Mouse (Mus musculus): ENCODE results near the gene Mfsd14b. TPM values are rescaled to one million over a fixed set of nuclear protein-coding genes. Genes with fewer than 3 reads are reported as not detected.

The Mfsd14b gene
- 10 to 100 TPM; 11.7 to 14.3 (median 13.0) TPM for total RNA-seq (2022)

DNA sequence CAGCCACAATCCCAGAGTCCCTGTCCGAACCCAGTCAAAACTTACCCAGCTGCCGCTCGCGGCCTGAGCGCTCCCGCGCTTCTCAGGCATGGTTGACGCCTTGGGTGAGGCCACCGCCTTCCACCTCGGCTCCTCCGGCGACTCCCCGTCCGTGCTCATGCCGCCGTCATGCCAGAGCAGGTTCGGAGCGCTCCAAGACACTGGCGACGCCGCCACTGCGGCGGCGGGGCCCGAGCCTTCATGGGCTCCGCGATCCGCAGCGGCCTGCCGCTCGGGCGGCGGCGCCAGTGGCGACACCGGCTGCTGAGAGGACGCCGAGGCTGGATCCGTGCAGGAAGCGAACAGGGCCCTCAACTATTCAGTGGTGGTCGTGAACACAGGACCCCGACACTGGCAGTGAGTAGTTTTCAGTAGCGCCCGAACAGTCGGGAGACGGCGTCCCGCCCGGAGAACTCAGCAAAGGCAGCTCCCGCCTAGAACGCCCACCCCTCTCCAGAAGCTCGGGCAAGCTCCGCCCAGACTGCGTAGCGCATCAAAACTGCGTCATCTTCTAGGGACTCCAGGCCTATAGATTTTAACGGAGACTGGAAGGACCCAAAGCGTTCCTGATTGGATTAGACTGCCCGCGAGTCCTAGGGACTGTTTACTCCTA, at the start of gene Mfsd14b:
Gene Mfsd14b, minus strand, starts transcription at position 517 of the 652 bp plus-strand sequence.
- DNase-seq (ENCODE audit: low spot score), result peak; percentile 94

DNA sequence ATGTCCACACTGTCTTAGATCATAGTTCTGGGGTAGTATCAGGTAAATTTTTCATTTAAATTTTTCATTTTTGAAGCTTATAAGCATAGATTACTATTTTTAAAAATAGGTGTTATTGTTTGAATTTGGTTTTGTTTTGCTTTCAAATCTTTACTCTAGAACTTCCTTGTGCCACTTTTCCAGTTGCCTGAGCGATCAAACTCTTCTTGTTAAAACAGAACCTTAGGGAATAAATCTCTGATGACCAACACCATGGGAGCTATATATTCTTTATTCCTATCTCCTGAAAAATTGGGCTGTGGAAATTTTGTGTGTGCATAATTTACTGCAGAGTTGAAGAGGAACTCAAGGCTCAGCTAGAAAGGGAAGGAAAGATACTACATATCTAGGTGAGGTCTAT, 37.2 kb upstream of the Mfsd14b start, which contains the start of gene Olfr466:
Gene Olfr466, plus strand, starts transcription at position 301 of the 400 bp plus-strand sequence.
- no peak for DNase-seq (ENCODE audit: low spot score)

- no peak for DNase-seq (ENCODE audit: low spot score)
Measured at GRCm38 (mm10) chr13:65137789-65138188, 25.0 kb upstream of the Mfsd14b start, which contains the start of gene Olfr465-ps1. TSS of gene Olfr465-ps1 (plus strand) at chr13:65138089.

DNA sequence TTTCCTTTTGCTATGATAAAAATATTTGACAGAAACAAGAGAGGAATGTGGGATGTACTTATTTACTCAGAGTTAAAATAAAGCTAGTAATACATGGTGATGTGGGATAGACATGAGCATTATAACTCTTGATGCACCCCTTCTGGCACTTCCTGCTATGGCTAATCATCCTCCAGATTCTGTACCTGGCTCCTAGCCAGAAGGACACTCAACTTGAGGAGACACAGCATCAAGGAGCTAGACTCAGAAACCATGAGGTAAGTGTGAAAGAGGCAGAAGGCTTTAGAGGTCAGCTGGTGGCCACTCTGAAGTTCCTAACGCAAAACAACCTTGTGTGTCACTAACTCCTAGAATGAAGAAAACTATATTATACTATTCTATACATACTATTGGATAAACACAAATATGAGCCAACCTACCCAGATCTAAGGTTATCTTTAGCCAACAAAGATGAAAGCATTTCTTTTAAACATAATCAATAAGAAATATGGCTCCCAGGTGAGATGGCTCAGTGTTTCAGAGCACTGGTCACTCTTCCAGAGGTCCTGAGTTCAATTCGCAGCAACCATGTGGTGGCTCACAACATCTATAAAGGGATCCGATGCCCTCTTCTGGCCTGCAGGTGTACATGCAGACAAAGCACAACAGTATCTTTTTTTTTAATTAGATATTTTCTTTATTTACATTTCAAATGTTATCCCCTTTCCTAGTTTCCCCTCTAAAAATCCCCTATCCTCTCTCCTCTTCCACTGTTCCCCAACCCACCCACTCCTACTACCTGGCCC, 14.5 kb upstream of the Mfsd14b start:
- DNase-seq (ENCODE audit: low spot score), result no peak

DNA sequence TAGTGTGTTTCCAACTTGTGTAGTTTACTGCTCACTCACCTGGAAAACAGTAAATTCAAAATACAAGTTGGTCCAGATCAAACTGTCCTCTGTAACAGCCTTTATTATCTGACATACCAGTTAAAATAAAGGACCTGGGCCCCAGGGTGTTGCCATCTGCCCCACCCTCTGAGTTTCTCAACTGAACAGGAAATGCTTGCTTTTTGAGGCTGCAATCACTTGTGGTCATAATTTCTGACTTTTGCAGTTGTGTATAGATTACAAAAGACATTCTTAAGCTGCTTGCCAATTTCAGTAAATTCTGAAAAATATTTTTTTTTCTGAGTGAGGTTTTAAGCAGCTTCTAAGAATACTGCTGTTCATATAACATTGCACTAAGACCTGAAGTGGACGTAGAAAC, 9.3 kb upstream of the Mfsd14b start:
- DNase-seq (ENCODE audit: low spot score), result no peak

DNA sequence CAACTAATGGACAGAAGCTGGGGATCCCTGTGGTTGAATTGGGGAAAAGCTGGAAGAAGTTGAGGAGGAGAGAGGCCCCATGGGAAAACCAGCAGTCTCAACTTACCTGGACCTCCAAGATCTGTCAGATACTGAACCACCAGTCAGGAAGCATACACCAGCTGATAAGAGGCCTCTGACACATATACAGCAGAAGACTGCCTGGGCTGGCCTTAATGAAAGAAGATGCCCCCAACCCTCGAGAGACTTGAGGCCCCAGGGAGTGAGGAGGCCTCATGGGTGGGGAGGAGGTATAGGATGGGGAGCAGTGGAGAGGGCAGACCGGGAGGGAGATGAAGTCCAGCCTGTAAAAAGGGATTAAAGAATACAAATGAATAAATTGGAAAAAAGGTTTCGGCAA, 8.2 kb upstream of the Mfsd14b start:
- DNase-seq (ENCODE audit: low spot score), result no peak

GRCm38 (mm10) chr13:65113239-65113638, 464 bp upstream of the Mfsd14b start:
- no peak for DNase-seq (ENCODE audit: low spot score)

- DNase-seq (ENCODE audit: low spot score), result peak; percentile 6
Measured at GRCm38 (mm10) chr13:65111961-65112360, 814 bp downstream of the Mfsd14b start.

DNA sequence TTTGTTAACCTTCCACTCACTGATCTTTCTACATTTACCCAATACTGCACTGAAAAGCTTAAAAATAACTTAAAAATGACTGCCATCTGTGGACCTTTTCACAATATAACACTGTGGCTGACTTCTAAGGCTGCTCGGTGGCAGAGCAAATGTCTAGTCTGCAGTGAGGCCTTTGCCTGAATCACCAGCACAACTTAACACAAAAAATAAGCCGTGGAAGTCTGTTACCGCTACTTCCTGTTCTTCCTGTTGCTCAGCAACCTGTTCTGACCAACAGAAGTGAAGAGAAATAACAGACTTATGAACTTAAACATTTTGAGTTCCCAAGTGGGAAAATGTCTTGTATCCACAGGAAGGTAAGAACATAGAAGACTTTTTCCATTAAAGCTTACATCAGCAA, 11.5 kb downstream of the Mfsd14b start:
- DNase-seq (ENCODE audit: low spot score), result no peak

DNA sequence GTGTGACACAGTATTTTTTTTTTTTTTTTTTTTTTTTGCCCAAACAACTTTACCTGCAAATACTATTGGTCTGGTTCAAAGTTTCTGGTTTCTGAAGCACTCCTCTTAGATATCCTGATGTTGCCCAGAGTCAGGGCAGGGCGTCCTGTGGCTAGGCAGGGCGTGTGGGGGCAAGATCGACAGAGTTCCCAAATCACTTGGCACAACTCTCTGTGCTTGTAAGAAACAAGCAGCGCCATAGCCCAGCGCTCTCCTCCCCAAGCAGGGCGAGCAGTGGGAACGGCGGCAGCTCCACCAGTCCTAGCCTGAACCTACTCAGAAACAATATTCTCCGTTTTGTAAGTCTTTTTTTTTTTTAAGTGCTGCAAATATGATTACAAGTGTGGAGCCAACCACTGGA, 12.1 kb downstream of the Mfsd14b start:
- no peak for DNase-seq (ENCODE audit: low spot score)

DNA sequence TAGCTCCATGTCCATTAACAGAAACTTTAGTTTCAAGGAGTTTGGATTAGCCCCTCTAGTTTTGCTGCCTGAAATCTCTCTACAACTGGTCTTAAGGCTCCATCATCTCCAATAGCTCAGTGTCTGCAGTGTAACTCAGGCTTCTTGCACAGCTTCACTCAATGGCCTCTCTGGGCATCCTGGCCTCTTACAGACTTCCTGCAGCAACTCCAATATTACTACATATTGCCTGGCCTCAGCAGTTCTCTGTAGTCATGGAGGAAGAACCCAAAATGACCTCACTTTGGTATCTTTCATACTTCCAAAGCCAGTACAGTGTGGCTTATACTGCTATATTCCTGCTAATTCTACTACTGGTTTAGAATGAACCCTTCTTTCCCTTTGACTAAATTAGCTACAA, 15.8 kb downstream of the Mfsd14b start:
- DNase-seq (ENCODE audit: low spot score), result no peak

- DNase-seq (ENCODE audit: low spot score), result no peak
Measured at GRCm38 (mm10) chr13:65095923-65096322, 16.9 kb downstream of the Mfsd14b start.

- no peak for DNase-seq (ENCODE audit: low spot score)
Measured at GRCm38 (mm10) chr13:65069969-65070368, 42.8 kb downstream of the Mfsd14b start.

DNA sequence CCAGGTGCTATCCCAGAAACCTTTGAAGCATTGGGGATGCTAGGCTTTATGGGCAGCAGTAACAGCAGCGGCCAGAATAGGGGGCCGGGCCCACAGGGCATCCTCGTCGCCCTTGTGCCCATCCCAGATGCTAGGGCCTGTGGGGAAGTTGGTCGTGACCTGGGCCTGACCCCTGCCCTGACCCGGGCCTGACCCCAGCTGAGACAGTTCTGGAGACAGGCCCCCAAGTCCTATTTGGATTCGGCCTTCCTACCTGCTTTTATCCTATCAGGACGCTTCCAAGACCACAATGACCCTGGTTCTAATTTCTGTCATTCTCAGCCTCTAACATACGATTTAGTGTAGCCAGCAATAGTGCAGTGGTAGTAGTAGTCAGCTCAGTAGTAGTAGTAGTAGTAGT, 60.1 kb downstream of the Mfsd14b start, which contains the start of gene Prss47:
Gene Prss47, minus strand, starts transcription at position 101 of the 400 bp plus-strand sequence.
- no peak for DNase-seq (ENCODE audit: low spot score)

GRCm38 (mm10) chr13:65035057-65035456, 77.7 kb downstream of the Mfsd14b start:
- no peak for DNase-seq (ENCODE audit: low spot score)

- no peak for DNase-seq (ENCODE audit: low spot score)
Measured at GRCm38 (mm10) chr13:65032758-65033157, 80.0 kb downstream of the Mfsd14b start, which contains the start of gene Spata31d1c. TSS of gene Spata31d1c (plus strand) at chr13:65033058.

Other genes with a start within 250 kb of the Mfsd14b start
- gene Cntnap3, start 209.0 kb downstream of the Mfsd14b start, total RNA-seq (2022), result under 1 TPM in 1 of 4 experiments, not detected in 3; 0.03 TPM
- gene Spata31, start 195.6 kb downstream of the Mfsd14b start, total RNA-seq (2022), result not detected
- gene Spata31d1c, start 79.9 kb downstream of the Mfsd14b start, total RNA-seq (2022), result not detected
- gene Prss47, start 60.2 kb downstream of the Mfsd14b start, total RNA-seq (2022), result not detected
- not detected for gene Olfr465-ps1, start 25.1 kb upstream of the Mfsd14b start, total RNA-seq (2022)
- not detected for gene Olfr466, start 37.3 kb upstream of the Mfsd14b start, total RNA-seq (2022)
- gene Nlrp4f, start 93.0 kb upstream of the Mfsd14b start, total RNA-seq (2022), result not detected
- not detected for gene Gm10775, start 146.6 kb upstream of the Mfsd14b start, total RNA-seq (2022)
- 10 to 100 TPM; 20.1 to 26.1 (median 21.2) TPM for gene Zfp369, start 165.8 kb upstream of the Mfsd14b start, total RNA-seq (2022)

Data from heart, adult 8-10 months (tissue).